Mouse (Mus musculus): ENCODE measurements around the gene Slc45a3. TPM values are rescaled to one million over a fixed set of nuclear protein-coding genes. Genes with fewer than 3 reads are reported as not detected.

Gene Slc45a3
- total RNA-seq (2021), result under 1 TPM; 0.41 to 0.64 TPM
- long read RNA-seq, experiment 1, partial matches to known transcripts, result 0 of 1 reads
- long read RNA-seq, experiment 1, other reads (novel, unspliced or antisense), result 1 of 1 reads
- long read RNA-seq, experiment 2, partial matches to known transcripts, result 0 of 1 reads
- long read RNA-seq, experiment 2, other reads (novel, unspliced or antisense), result 0 of 1 reads

DNA sequence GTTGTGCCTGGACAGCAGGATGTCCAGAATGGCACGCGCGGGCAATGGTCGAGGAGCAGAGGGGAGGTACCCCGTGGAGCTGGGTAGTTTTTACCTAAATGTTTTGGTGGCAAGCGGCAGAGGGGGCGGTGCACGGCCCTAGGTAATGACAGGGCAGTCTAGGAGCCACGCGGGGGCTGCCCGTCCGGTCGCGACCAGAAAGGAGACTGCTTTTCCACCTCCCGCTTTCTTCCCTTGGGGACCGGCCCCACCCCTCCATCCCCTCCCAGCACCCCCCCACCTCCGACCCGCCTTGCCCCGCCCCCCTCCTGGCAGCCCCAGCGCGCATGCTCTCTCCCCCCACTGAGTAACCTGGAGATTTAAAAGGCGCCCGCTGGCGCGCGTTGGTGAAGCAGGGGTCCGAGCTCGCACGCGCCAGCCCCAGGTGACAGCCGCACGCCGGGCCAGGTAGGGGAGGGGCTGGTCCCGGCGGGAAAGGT is at the start of gene Slc45a3:
TSS of gene Slc45a3 (plus strand) at position 362 of the 479 bp plus-strand sequence.
- DNase-seq (ENCODE audit: low spot score in 2 of 2), result no peak
- Histone ChIP-seq H3K27ac (no peak within 1 kb of the TSS), H3K4me3 (peak within 1 kb of the TSS; percentile 62)
- no peak for TF ChIP-seq CTCF (conservative IDR thresholded peaks at IDR 0.05)

DNA sequence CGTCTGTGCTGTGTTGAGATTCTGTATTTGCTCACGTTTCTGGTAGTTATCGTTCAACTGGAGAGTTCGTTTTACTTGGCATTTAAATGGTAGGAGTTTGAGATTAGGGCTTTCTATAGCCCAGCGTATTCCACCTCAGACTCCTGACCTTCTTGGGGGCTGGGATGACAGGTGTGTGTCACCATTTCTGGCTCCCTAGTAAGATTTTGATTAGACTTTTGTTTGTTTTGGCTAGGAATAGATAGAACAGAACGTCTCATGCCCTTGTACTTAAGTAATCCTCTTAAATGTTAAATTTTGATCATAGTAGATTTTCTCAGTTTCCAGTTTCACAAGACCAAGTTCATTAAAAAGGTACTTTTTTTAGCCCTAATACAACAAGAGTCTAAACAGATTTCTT is 45.1 kb upstream of the Slc45a3 start:
- Histone ChIP-seq H3K4me3 (no peak overlapping the region), H3K27ac (no peak overlapping the region)
- DNase-seq (ENCODE audit: low spot score in 2 of 2), result no peak
- no peak for TF ChIP-seq CTCF (conservative IDR thresholded peaks at IDR 0.05)

DNA sequence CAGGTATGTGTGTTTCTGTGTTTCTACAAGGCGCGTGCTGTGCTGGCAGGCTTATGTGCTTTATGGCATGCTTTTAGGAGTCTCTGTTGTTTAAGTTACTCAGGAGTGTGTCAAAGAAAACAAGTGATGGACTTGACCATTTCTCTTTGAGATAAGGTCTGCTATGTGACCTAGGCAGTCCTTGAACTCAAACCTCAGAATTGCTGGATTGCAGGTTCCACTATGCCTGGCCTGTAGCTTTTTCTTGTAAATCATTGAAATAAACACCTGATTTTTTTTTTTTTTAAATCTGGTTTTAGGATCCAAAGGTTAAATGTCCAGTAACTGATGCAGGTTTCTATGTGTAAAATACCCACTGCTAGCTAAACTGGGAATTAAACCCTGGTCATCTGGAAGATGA is 43.7 kb upstream of the Slc45a3 start:
- DNase-seq (ENCODE audit: low spot score in 2 of 2), result no peak
- H3K4me3 ChIP-seq, result no peak overlapping the region
- TF ChIP-seq CTCF (conservative IDR thresholded peaks at IDR 0.05), result no peak
- H3K27ac ChIP-seq, result no peak overlapping the region

DNA sequence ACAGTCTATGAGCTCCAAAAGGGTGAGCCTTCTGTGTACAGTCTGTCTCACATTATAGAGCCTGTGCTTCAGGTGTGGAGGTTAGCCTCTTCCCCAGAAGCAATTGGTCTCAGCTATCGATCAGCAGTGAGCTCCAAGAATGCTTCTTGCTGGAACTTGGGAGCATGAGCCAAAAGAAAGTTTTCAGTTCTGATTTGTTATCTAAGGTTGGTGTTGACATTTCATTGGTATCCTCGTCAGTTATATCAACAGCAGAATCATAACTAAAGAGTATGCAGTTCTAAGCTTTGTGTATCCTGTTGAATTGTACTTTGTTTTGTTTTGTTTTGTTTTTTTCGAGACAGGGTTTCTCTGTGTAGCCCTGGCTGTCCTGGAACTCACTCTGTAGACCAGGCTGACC is 40.7 kb upstream of the Slc45a3 start:
- no peak for TF ChIP-seq CTCF (conservative IDR thresholded peaks at IDR 0.05)
- H3K4me3 ChIP-seq, result no peak overlapping the region

DNA sequence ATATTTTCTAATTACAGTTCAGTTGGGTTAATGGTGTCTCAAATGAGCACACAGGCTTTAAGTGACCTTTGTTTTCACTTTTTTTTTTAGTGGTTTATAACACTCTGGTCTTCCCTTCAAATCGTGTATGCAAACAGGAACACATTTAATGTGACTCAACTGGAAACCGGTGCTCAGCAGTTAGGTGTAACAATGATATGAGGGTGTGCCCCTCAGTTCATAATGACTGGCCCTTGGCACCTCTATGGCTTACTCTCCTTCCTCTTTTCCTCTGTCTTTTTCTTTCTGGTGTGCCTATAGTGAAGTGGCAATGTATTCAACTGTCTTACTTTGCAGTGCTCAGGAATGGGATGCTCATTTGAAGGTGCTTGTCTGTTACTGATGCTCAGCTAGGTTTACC is 29.3 kb upstream of the Slc45a3 start:
- no peak for TF ChIP-seq CTCF (conservative IDR thresholded peaks at IDR 0.05)
- H3K27ac ChIP-seq, result no peak overlapping the region
- no peak overlapping the region for H3K4me3 ChIP-seq
- DNase-seq (ENCODE audit: low spot score in 2 of 2), result no peak

More for the DNA sequence above, 40.7 kb upstream of the Slc45a3 start:
- DNase-seq (ENCODE audit: low spot score in 2 of 2), result no peak
- no peak overlapping the region for H3K27ac ChIP-seq

DNA sequence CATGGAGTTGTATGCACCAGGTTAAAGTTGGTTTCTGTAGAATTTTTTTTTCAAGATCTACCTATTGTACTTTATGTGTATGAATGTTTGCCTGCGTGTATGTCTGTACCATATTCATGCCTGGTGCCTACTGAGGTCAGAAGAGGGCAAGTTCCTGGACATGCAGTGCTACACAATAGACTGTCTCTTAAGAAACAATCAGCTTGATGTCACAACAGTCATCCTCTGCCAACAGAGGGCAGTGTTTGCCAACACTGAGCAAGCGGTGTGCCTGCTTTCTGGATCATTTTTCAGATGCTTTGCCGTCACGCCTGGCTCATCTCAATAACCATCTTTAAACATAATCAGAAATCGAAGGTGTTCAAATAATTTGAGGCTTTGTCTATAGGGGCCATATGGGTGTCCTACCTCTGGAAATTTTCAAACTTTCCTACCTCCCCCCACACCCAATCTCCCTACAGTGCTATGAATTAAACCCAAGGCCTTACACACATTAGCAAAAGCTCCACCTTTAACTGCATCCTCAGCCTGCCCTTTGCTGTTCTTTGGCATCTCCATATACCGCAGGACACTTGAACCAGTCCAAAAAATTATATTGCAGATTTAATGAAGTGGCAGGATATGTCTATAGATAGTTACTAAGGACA is 25.0 kb upstream of the Slc45a3 start:
- DNase-seq (ENCODE audit: low spot score in 2 of 2), result peak; percentile 61 to 71
- no peak overlapping the region for H3K4me3 ChIP-seq
- TF ChIP-seq CTCF (conservative IDR thresholded peaks at IDR 0.05), result peak; percentile 90
- H3K27ac ChIP-seq, result no peak overlapping the region

DNA sequence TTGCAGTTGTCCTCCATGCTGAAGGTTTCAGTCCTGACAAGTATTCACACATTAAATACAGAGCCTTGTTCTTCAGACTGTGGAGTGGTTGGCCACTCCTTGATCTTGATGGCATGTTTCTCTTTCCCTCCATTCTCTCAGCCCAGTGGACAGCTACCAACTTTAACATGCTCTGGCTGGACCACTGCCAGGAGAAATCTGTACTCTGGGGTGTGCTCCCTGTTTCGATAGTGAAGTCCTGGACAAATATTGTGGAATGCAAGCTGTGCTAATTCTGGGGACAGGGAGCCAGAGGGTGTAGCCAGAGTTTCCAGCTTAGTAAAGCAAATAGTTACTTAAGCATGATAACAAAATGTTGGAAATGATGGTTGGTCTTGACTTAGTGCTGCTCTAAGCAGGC is 24.0 kb upstream of the Slc45a3 start:
- no peak for DNase-seq (ENCODE audit: low spot score in 2 of 2)
- Histone ChIP-seq H3K4me3 (no peak overlapping the region), H3K27ac (no peak overlapping the region)
- no peak for TF ChIP-seq CTCF (conservative IDR thresholded peaks at IDR 0.05)

DNA sequence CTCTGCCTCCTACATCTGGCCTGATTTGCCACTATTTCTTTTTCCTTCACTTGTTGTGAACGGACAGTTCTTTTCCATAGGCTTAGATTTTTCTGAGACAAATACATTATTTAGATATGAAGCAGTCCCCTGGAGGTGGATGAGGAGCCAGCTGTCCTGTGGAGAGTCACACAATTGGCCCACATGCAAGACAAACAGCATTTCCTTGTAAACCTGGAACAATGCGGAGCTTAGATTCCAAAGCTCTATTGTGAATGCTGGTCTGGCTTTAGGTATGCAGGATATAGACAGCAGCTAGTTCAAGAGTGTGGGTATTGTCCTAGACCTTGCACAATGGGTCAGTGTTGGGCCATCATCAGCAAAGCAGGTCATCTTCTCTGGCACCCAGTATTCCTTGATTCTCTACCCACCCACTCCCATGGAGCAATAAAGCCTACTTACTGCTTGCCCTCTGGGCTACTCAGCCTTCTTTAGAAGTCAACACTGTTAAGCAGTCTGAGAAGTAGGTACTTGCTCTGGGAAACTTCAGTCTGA is 22.0 kb upstream of the Slc45a3 start:
- no peak overlapping the region for H3K27ac ChIP-seq
- TF ChIP-seq CTCF (conservative IDR thresholded peaks at IDR 0.05), result no peak
- DNase-seq (ENCODE audit: low spot score in 2 of 2), result no peak
- no peak overlapping the region for H3K4me3 ChIP-seq

DNA sequence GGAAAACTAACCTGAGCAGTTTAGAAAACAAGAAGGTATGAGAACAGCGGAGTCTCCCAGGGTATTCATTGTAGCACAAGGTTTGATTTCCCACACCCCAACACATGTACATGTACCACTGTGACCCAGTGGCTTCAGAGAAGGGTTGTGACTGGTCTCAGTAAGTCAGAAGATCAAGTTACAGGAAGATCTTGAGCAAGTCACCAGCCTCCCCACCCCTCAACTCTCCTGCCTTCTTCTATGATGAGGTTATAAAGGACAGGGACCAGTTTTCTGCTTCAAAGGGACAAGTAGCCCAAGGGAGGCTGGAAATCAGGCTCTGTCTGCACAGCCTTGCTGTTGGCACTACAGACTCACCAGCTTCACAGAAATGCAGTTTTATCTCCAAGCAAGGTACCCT is 21.3 kb upstream of the Slc45a3 start:
- no peak for TF ChIP-seq CTCF (conservative IDR thresholded peaks at IDR 0.05)
- DNase-seq (ENCODE audit: low spot score in 2 of 2), result no peak
- Histone ChIP-seq H3K27ac (no peak overlapping the region), H3K4me3 (no peak overlapping the region)

DNA sequence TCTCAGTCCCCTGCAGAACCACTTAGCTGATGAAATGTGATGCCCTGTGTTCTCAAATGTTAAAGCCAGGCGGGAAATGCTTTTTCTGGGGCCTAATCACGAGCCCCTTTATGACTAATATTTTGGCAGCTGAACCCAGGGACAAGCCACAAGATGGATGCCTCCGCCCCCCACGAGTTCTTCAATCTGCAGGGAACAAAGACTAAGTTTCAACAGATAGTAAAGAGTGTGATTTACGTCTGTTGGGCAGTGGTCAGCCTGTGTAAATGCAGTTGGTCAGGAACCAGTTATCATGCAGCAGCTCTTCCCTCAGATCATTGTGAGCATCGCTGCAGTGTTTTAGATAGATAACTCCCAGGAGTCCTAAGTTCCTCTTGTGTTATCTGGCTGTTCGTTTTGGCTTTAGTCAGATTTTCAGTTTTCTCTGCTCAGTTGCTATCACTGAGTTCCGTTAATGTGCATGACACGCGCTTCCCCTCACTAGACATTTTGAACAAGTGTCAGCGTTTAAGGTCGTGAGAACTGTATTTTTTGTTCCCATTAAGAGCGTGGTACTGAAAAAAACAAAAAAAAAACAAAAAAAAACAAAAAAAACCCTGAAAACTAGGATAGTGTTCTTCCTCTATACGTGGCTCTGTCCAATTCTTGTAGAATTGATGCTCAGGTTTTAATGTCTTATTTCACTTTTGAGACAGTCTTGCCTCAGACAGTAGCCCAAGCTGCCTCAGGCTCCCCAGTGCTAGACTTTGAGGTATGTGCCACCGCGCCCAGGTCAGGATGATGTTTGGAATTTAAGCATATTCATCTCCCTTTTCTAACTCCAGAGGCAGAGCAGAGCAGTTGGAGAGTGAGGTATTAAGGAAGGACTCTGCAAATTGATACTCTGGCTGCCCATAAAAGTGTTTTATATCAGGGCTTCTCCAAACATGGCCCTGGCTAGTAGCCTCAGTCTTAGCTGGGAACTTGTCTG is 19.9 kb upstream of the Slc45a3 start:
- TF ChIP-seq CTCF (conservative IDR thresholded peaks at IDR 0.05), result no peak
- no peak overlapping the region for H3K27ac ChIP-seq
- DNase-seq (ENCODE audit: low spot score in 2 of 2), result no peak
- no peak overlapping the region for H3K4me3 ChIP-seq

DNA sequence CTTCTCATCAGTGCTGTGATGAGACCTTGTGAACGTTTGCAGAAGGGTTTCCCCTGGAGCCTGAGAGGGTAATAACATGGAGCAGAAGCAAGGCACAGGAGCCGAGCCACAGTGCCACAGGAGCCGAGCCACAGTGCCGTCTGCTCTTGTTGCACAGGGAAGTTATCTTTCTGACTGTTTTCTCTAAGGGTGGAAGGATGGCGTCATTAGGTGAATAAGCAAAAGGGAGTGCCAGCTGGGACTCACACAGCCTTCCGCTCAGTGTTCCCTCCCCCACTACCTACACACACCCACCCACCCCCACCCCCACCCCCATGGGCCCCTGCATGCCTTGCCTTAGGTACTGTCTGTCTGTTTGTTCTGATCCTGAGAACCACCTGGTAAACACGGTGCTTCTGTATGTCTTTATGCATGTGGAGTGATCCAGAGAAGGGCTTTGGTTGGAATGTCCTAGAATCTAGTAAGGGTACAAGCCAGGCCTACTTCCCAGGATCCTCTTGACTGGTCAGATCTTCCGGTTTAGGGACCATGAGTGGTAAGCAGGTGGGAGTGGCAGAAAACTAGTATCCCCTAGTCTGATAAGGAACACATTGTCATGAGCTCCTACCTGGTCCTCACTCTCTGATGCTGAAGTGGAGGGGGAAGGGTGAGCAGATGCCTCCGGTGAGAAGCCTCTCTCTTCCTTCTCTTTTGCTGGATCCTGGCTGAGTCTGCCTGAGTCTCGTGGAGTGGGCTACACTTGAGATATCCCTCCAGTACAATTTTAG is 16.9 kb upstream of the Slc45a3 start:
- Histone ChIP-seq H3K4me3 (no peak overlapping the region), H3K27ac (no peak overlapping the region)
- DNase-seq (ENCODE audit: low spot score in 2 of 2), result no peak
- TF ChIP-seq CTCF (conservative IDR thresholded peaks at IDR 0.05), result no peak
